Mouse (Mus musculus): ENCODE data around the gene Hoxa6. TPM values are rescaled to one million over a fixed set of nuclear protein-coding genes. Genes with fewer than 3 reads are reported as not detected.
A peak's percentile ranks its signal among the peaks of the same experiment; 100 is the strongest.

Hoxa6 gene
- polyA plus RNA-seq, 1 experiment from 2014 or later: 0.95 TPM

DNA sequence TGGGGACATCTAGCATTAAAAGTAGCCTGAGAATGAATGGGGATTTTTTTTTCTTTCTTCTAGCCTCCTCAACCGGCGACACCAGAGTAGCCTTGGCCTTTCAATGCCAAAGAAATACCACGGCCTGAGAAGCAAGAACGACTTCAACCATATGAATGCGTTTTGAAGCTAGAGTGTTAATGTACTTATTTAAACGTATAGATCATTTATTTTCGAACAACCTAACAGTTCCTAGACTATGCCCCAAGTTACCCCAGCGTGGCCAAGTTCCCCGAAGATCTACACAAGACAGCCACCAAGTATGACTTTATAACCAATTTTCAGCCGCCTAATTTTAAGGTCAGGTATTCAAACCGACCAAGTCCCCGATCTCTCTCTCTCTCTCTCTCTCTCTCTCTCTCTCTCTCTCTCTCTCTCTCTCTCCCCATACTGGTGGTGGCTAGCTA lies 12.4 kb upstream of the Hoxa6 start:
- peak overlapping the region; percentile 85 for H3K4me2 ChIP-seq (replicated peaks; ENCODE audit: low read depth, low read length)
- H3K9me3 ChIP-seq (ENCODE audit: low read length): no peaks in the 10 kb centered on the region
- 31% methylated on average over 12 of the region's 12 CpGs for WGBS
- H3K27me3 ChIP-seq (replicated peaks; ENCODE audit: insufficient read depth, low read length): peaks cover 90% of the 10 kb centered on the region
- H3K4me1 ChIP-seq (ENCODE audit: insufficient read depth, low read depth, low read length): peaks cover 10% of the 10 kb centered on the region
- no peak for TF ChIP-seq CTCF (IDR thresholded peaks at IDR 0.05)
- no peak for TF ChIP-seq EP300 (IDR thresholded peaks at IDR 0.05)
- no peaks in the 10 kb centered on the region for H3K36me3 ChIP-seq (ENCODE audit: insufficient read depth, low read length)
- H3K27ac ChIP-seq (ENCODE audit: low read length): no peak overlapping the region
- no peak overlapping the region for H3K9ac ChIP-seq (replicated peaks; ENCODE audit: low read depth)
- peak overlapping the region; percentile 52 for H3K4me3 ChIP-seq (ENCODE audit: low read depth, low read length)
- ATAC-seq: no peak
- DNase-seq (ENCODE audit: low spot score): no peak

- Histone ChIP-seq H3K9ac (replicated peaks; ENCODE audit: low read depth) (no peak overlapping the region), H3K27me3 (replicated peaks; ENCODE audit: insufficient read depth, low read length) (peaks cover 90% of the 10 kb centered on the region)
- 52% methylated on average over 32 of the region's 32 CpGs for WGBS
Measured at GRCm38 (mm10) chr6:52220003-52220864, 11.7 kb upstream of the Hoxa6 start.

GRCm38 (mm10) chr6:52219234-52219942 lies 10.9 kb upstream of the Hoxa6 start:
- no peak overlapping the region for H3K4me2 ChIP-seq (replicated peaks; ENCODE audit: low read depth, low read length)
- 62% methylated on average over 9 of the region's 9 CpGs for WGBS
- DNase-seq (ENCODE audit: low spot score) (no peak), ATAC-seq (no peak)
- peaks cover 90% of the 10 kb centered on the region for H3K27me3 ChIP-seq (replicated peaks; ENCODE audit: insufficient read depth, low read length)
- peaks cover 10% of the 10 kb centered on the region for H3K4me1 ChIP-seq (ENCODE audit: insufficient read depth, low read depth, low read length)
- H3K4me3 ChIP-seq (ENCODE audit: low read depth, low read length): no peak overlapping the region
- no peaks in the 10 kb centered on the region for H3K9me3 ChIP-seq (ENCODE audit: low read length)
- no peak overlapping the region for H3K27ac ChIP-seq (ENCODE audit: low read length)
- no peak overlapping the region for H3K9ac ChIP-seq (replicated peaks; ENCODE audit: low read depth)
- TF ChIP-seq CTCF (IDR thresholded peaks at IDR 0.05): no peak
- no peak for TF ChIP-seq EP300 (IDR thresholded peaks at IDR 0.05)
- no peaks in the 10 kb centered on the region for H3K36me3 ChIP-seq (ENCODE audit: insufficient read depth, low read length)

More at GRCm38 (mm10) chr6:52220003-52220864, 11.7 kb upstream of the Hoxa6 start:
- TF ChIP-seq EP300 (IDR thresholded peaks at IDR 0.05): no peak
- no peak for TF ChIP-seq CTCF (IDR thresholded peaks at IDR 0.05)
- no peak overlapping the region for H3K4me2 ChIP-seq (replicated peaks; ENCODE audit: low read depth, low read length)
- no peak for ATAC-seq
- no peak overlapping the region for H3K4me3 ChIP-seq (ENCODE audit: low read depth, low read length)
- no peak overlapping the region for H3K27ac ChIP-seq (ENCODE audit: low read length)
- no peak for DNase-seq (ENCODE audit: low spot score)
- no peaks in the 10 kb centered on the region for H3K9me3 ChIP-seq (ENCODE audit: low read length)
- peaks cover 10% of the 10 kb centered on the region for H3K4me1 ChIP-seq (ENCODE audit: insufficient read depth, low read depth, low read length)
- H3K36me3 ChIP-seq (ENCODE audit: insufficient read depth, low read length): no peaks in the 10 kb centered on the region

GRCm38 (mm10) chr6:52218643-52219215 lies 10.2 kb upstream of the Hoxa6 start:
- Histone ChIP-seq H3K4me1 (ENCODE audit: insufficient read depth, low read depth, low read length) (peaks cover 10% of the 10 kb centered on the region), H3K9ac (replicated peaks; ENCODE audit: low read depth) (no peak overlapping the region), H3K4me3 (ENCODE audit: low read depth, low read length) (no peak overlapping the region), H3K9me3 (ENCODE audit: low read length) (no peaks in the 10 kb centered on the region), H3K27ac (ENCODE audit: low read length) (no peak overlapping the region), H3K27me3 (replicated peaks; ENCODE audit: insufficient read depth, low read length) (peaks cover 88% of the 10 kb centered on the region), H3K36me3 (ENCODE audit: insufficient read depth, low read length) (no peaks in the 10 kb centered on the region), H3K4me2 (replicated peaks; ENCODE audit: low read depth, low read length) (no peak overlapping the region)
- no peak for DNase-seq (ENCODE audit: low spot score)
- 29% methylated on average over 14 of the region's 14 CpGs for WGBS
- TF ChIP-seq CTCF (IDR thresholded peaks at IDR 0.05) (no peak), EP300 (IDR thresholded peaks at IDR 0.05) (no peak)
- ATAC-seq: no peak

- no peak overlapping the region for H3K27ac ChIP-seq (ENCODE audit: low read length)
- no peaks in the 10 kb centered on the region for H3K9me3 ChIP-seq (ENCODE audit: low read length)
- no peaks in the 10 kb centered on the region for H3K36me3 ChIP-seq (ENCODE audit: insufficient read depth, low read length)
- peaks cover 10% of the 10 kb centered on the region for H3K4me1 ChIP-seq (ENCODE audit: insufficient read depth, low read depth, low read length)
- peaks cover 86% of the 10 kb centered on the region for H3K27me3 ChIP-seq (replicated peaks; ENCODE audit: insufficient read depth, low read length)
- 0 out of 2 replicates have a peak overlapping the region, but pooled peaks have one; percentile 19 for H3K9ac ChIP-seq (replicated peaks; ENCODE audit: low read depth)
- no peak for ATAC-seq
- DNase-seq (ENCODE audit: low spot score): no peak
- WGBS: 14% methylated on average over 23 of the region's 23 CpGs
- peak overlapping the region; percentile 57 for H3K4me2 ChIP-seq (replicated peaks; ENCODE audit: low read depth, low read length)
- H3K4me3 ChIP-seq (ENCODE audit: low read depth, low read length): peak overlapping the region; percentile 39
- TF ChIP-seq CTCF (IDR thresholded peaks at IDR 0.05): no peak
- no peak for TF ChIP-seq EP300 (IDR thresholded peaks at IDR 0.05)
Measured at GRCm38 (mm10) chr6:52217895-52218642, 9.5 kb upstream of the Hoxa6 start.
